Comparison of ENCODE assay signal across 8 mouse cellular contexts in genomic region chr15:81247583-81248340, GRCm38 (mm10). TPM values are rescaled to one million over a fixed set of nuclear protein-coding genes. Genes with fewer than 3 reads are reported as not detected.
DNase-seq lines count a peak whose midpoint lies in the region; ATAC-seq and TF ChIP-seq lines count a peak whose summit lies in the region.

No protein-coding gene starts in this region.

- H3K4me2 ChIP-seq in intestine, embryonic 16.5 days (ENCODE audit: low read depth, low read length): peak overlapping the region; percentile 47
- H3K4me2 ChIP-seq in lung, postnatal 0 days (replicated peaks; ENCODE audit: low read depth, low read length): peak overlapping the region; percentile 46

- H3K4me1 ChIP-seq in embryonic fibroblast, embryonic 13.5 days (ENCODE audit: control insufficient read depth, insufficient read depth, low read length): peaks cover 17% of the 10 kb centered on the region
- peaks cover 24% of the 10 kb centered on the region for H3K4me1 ChIP-seq in intestine, embryonic 16.5 days (ENCODE audit: control insufficient read depth, insufficient read depth, low read length)
- peaks cover 14% of the 10 kb centered on the region; the same call in 1 of the 2 replicates for H3K4me1 ChIP-seq in lung, postnatal 0 days (ENCODE audit: insufficient read depth, low read depth, low read length)

- peak; percentile 21 for DNase-seq in ovary, postnatal 36 days (ENCODE audit: low spot score)
- no peak for DNase-seq in ovary, postnatal 14 days (ENCODE audit: low spot score)
- peak; percentile 94 for DNase-seq in lung, postnatal 0 days (ENCODE audit: low spot score)
- DNase-seq in right cerebral cortex, postnatal 4 days: no peak
- no peak for DNase-seq in frontal cortex, adult 2 months (ENCODE audit: extremely low spot score in 1 of 2, low spot score in 1 of 2)

- no peaks in the 10 kb centered on the region for H3K27me3 ChIP-seq in intestine, embryonic 16.5 days (replicated peaks; ENCODE audit: control insufficient read depth, insufficient read depth, low read length)
- H3K27me3 ChIP-seq in lung, postnatal 0 days (replicated peaks; ENCODE audit: insufficient read depth, low read length): no peaks in the 10 kb centered on the region

- TF ChIP-seq POLR2A in embryonic fibroblast, embryonic 13.5 days (IDR thresholded peaks at IDR 0.05; ENCODE audit: low read depth, low read length): no peak; the same call in 1 of the 2 replicates

- TF ChIP-seq CTCF in embryonic fibroblast, embryonic 13.5 days (IDR thresholded peaks at IDR 0.05; ENCODE audit: borderline replicate concordance, insufficient read depth, low read length): no peak
- TF ChIP-seq CTCF in lung, postnatal 0 days (IDR thresholded peaks at IDR 0.05): peak; percentile 26

- peak; percentile 86 for ATAC-seq in intestine, embryonic 16.5 days
- ATAC-seq in lung, postnatal 0 days: peak; percentile 92
- ATAC-seq in CD4-positive, CD25-positive, alpha-beta regulatory T cell, adult 4 months: no peak

- WGBS in intestine, embryonic 16.5 days: 9% methylated on average over 13 of the region's 13 CpGs
- WGBS in lung, postnatal 0 days: 3% methylated on average over 13 of the region's 13 CpGs

- peak; percentile 93 for TF ChIP-seq EP300 in lung, postnatal 0 days (IDR thresholded peaks at IDR 0.05)

- H3K9me3 ChIP-seq in intestine, embryonic 16.5 days (ENCODE audit: control insufficient read depth, low read length): peaks cover 6% of the 10 kb centered on the region; the same call in 1 of the 2 replicates
- H3K9me3 ChIP-seq in lung, postnatal 0 days (ENCODE audit: low read length): no peaks in the 10 kb centered on the region

- peak overlapping the region; percentile 34; the same call in 1 of the 2 replicates for H3K9ac ChIP-seq in intestine, embryonic 16.5 days (ENCODE audit: low read depth, low read length)
- no peak overlapping the region for H3K9ac ChIP-seq in lung, postnatal 0 days (replicated peaks; ENCODE audit: low read depth)

- H3K36me3 ChIP-seq in intestine, embryonic 16.5 days (ENCODE audit: control insufficient read depth, insufficient read depth, low read length): no peaks in the 10 kb centered on the region
- H3K36me3 ChIP-seq in lung, postnatal 0 days (ENCODE audit: insufficient read depth, low read length): no peaks in the 10 kb centered on the region

- H3K27ac ChIP-seq in embryonic fibroblast, embryonic 13.5 days (ENCODE audit: insufficient read depth, low read length): peak overlapping the region; percentile 89
- peak overlapping the region; percentile 96 for H3K27ac ChIP-seq in intestine, embryonic 16.5 days (ENCODE audit: low read length)
- peak overlapping the region; percentile 91 for H3K27ac ChIP-seq in lung, postnatal 0 days (ENCODE audit: low read length)

- no peak overlapping the region for H3K4me3 ChIP-seq in embryonic fibroblast, embryonic 13.5 days (ENCODE audit: insufficient read depth, low read length)
- H3K4me3 ChIP-seq in intestine, embryonic 16.5 days (ENCODE audit: low read length): peak overlapping the region; percentile 15
- H3K4me3 ChIP-seq in lung, postnatal 0 days (ENCODE audit: low read depth, low read length): peak overlapping the region; percentile 1; the same call in 1 of the 2 replicates

RNA-seq across cellular contexts. Expression of gene Mchr1, which starts 12.5 kb away (rescaled TPM):
- 0.75 and 1.1 TPM in 2 replicates for polyA plus RNA-seq in embryonic fibroblast, embryonic 13.5 days (2011; ENCODE audit: insufficient read length, low read depth, missing spikeins)
- polyA plus RNA-seq in intestine, embryonic 16.5 days (2015; fragmentation: Nextera tagmentation; extraction: Ambion mirVana): 0.97 and 1.2 TPM in 2 replicates
- 1.6 and 3.3 TPM in 2 replicates for polyA plus RNA-seq in lung, postnatal 0 days (2015; fragmentation: Nextera tagmentation; extraction: Ambion mirVana)
- not detected for polyA plus RNA-seq in CD4-positive, CD25-positive, alpha-beta regulatory T cell, adult 4 months (2017; shearing (Covaris generic))
- 17.4 and 20.1 TPM in 2 replicates for polyA plus RNA-seq in frontal cortex, adult 2 months (2012; rRNA removed)

RNA-seq across cellular contexts. Expression of gene Mrtfa, which starts 57.2 kb away (rescaled TPM):
- polyA plus RNA-seq in embryonic fibroblast, embryonic 13.5 days (2011; ENCODE audit: insufficient read length, low read depth, missing spikeins): 36.6 and 38.4 TPM in 2 replicates
- 13.7 and 16.5 TPM in 2 replicates for polyA plus RNA-seq in intestine, embryonic 16.5 days (2015; fragmentation: Nextera tagmentation; extraction: Ambion mirVana)
- polyA plus RNA-seq in lung, postnatal 0 days (2015; fragmentation: Nextera tagmentation; extraction: Ambion mirVana): 13.5 and 13.9 TPM in 2 replicates
- polyA plus RNA-seq in CD4-positive, CD25-positive, alpha-beta regulatory T cell, adult 4 months (2017; shearing (Covaris generic)): 10 to 100 TPM; 41.0 to 78.2 TPM
- 41.8 and 42.0 TPM in 2 replicates for polyA plus RNA-seq in frontal cortex, adult 2 months (2012; rRNA removed)

Comparison
In these comparisons a context has a peak if more than half of its experiments do, and no peak if none do; other contexts are left out.
1. DNase-seq: peak in ovary, postnatal 36 days (single experiment) and lung, postnatal 0 days (single experiment); none in ovary, postnatal 14 days (single experiment), right cerebral cortex, postnatal 4 days (single experiment) and frontal cortex, adult 2 months (0 of 2).
2. Peak in every context shown above with its lines, with median percentiles within 50 percentile points of each other: H3K27ac ChIP-seq.